Comparison of ENCODE assay signal across 7 mouse cellular contexts in the genomic region with DNA sequence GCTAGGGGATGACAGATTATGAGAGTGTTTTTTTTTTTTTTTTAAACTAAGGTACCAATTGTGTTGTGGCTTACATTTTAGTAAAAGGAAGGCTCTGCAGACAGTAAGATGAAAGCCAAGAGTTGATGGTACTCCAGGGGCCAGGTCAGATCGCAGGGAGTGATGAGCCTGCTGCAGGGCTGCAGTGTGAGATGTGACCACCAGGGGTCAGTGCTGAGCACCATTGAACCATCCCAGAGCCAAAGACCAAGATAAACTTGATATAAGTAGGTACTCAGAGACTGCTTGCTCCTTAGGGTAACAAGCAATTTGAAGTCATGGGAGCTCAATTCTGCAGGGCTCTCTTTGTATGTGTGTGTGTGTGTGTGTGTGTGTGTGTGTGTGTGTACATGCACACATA. TPM values are rescaled to one million over a fixed set of nuclear protein-coding genes. Genes with fewer than 3 reads are reported as not detected.
DNase-seq lines count a peak whose midpoint lies in the region.

No protein-coding gene starts in this region.

- peak; percentile 56 for DNase-seq in layer of hippocampus, adult 11-12 months (ENCODE audit: low spot score)
- no peak for DNase-seq in layer of hippocampus, adult 9-10 months (ENCODE audit: low spot score)
- DNase-seq in R1 (ENCODE audit: low read depth, low spot score) = peak; percentile 44
- peak; percentile 69 for DNase-seq in cerebellum, adult 11-12 months
- DNase-seq in frontal cortex, postnatal 36 days (ENCODE audit: low spot score in 2 of 2) = peak; percentile 58 to 64
- peak; percentile 64 for DNase-seq in left cerebral cortex, postnatal 4 days
- DNase-seq in right cerebral cortex, adult 18-20 months = peak; percentile 36

- intact Hi-C loops in left cerebral cortex, postnatal 4 days (cut with DNase I) = loop anchor here (5.0 kb wide), 1 partner anchor 447 kb away; no protein-coding TSS in a partner anchor

RNA-seq across cellular contexts. Expression of gene A330070K13Rik, which starts 20.8 kb away (rescaled TPM):
- not detected for total RNA-seq in left cerebral cortex, postnatal 4 days (2021)

RNA-seq across cellular contexts. Expression of gene Caln1, which starts 35.9 kb away (rescaled TPM):
- total RNA-seq in left cerebral cortex, postnatal 4 days (2021) = 100 to 1,000 TPM; 150 to 161 TPM
